Mouse (Mus musculus): ENCODE data around the gene Rgl1. TPM values are rescaled to one million over a fixed set of nuclear protein-coding genes. Genes with fewer than 3 reads are reported as not detected.

Rgl1 gene
- polyA plus RNA-seq, 2 experiments = 5.4 to 8.6 TPM

GRCm38 (mm10) chr1:152589331-152589935, 176.7 kb downstream of the Rgl1 start:
- Histone ChIP-seq H3K36me3 (replicated peaks; ENCODE audit: control insufficient read depth, insufficient read depth, low read depth) (no peaks in the 10 kb centered on the region), H3K4me2 (ENCODE audit: low read depth) (no peak overlapping the region; the same call in 1 of the 2 replicates), H3K27ac (no peak overlapping the region), H3K9ac (replicated peaks) (no peak overlapping the region), H3K27me3 (ENCODE audit: control insufficient read depth, insufficient read depth, low read length) (peaks cover 16% of the 10 kb centered on the region), H3K9me3 (ENCODE audit: control insufficient read depth, low read length) (no peaks in the 10 kb centered on the region), H3K4me3 (ENCODE audit: insufficient read depth in 1 of 2, low read depth in 2 of 2, low read length in 2 of 2) (no peak overlapping the region), H3K4me1 (replicated peaks; ENCODE audit: control insufficient read depth in 2 of 2, insufficient read depth in 2 of 2, low read length in 1 of 2) (peaks cover 37 to 38% of the 10 kb centered on the region in 2 experiments)
- 63% methylated on average over 9 of the region's 9 CpGs for WGBS (ENCODE audit: insufficient replicate concordance)
- no peak for DNase-seq (ENCODE audit: low read depth in 3 of 3, low spot score in 3 of 3)
- TF ChIP-seq EP300 (IDR thresholded peaks at IDR 0.05; ENCODE audit: low read depth) = no peak
- no peak for TF ChIP-seq CTCF (IDR thresholded peaks at IDR 0.05; ENCODE audit: low read depth)
- ATAC-seq (ENCODE audit: insufficient read depth) = no peak

- ATAC-seq (ENCODE audit: insufficient read depth) = no peak
Measured at GRCm38 (mm10) chr1:152587431-152587830, 178.7 kb downstream of the Rgl1 start.

GRCm38 (mm10) chr1:152585385-152585984, 180.7 kb downstream of the Rgl1 start:
- H3K4me1 ChIP-seq (replicated peaks; ENCODE audit: control insufficient read depth in 2 of 2, insufficient read depth in 2 of 2, low read length in 1 of 2) = peaks cover 4 to 10% of the 10 kb centered on the region in 2 experiments
- H3K9ac ChIP-seq (replicated peaks) = no peak overlapping the region
- H3K27me3 ChIP-seq (ENCODE audit: control insufficient read depth, insufficient read depth, low read length) = peaks cover 16% of the 10 kb centered on the region
- H3K4me3 ChIP-seq (ENCODE audit: insufficient read depth in 1 of 2, low read depth in 2 of 2, low read length in 2 of 2) = no peak overlapping the region
- no peak overlapping the region for H3K27ac ChIP-seq
- H3K9me3 ChIP-seq (ENCODE audit: control insufficient read depth, low read length) = no peaks in the 10 kb centered on the region
- H3K36me3 ChIP-seq (replicated peaks; ENCODE audit: control insufficient read depth, insufficient read depth, low read depth) = no peaks in the 10 kb centered on the region
- no peak for ATAC-seq (ENCODE audit: insufficient read depth)
- H3K4me2 ChIP-seq (ENCODE audit: low read depth) = no peak overlapping the region
- TF ChIP-seq CTCF (IDR thresholded peaks at IDR 0.05; ENCODE audit: low read depth) (no peak), EP300 (IDR thresholded peaks at IDR 0.05; ENCODE audit: low read depth) (no peak)
- DNase-seq (ENCODE audit: low read depth in 3 of 3, low spot score in 3 of 3) = no peak
- WGBS (ENCODE audit: insufficient replicate concordance) = 12% methylated on average over 7 of the region's 7 CpGs

More at GRCm38 (mm10) chr1:152587431-152587830, 178.7 kb downstream of the Rgl1 start:
- WGBS (ENCODE audit: insufficient replicate concordance) = 51% methylated on average over 3 of the region's 3 CpGs
- Histone ChIP-seq H3K4me3 (ENCODE audit: insufficient read depth in 1 of 2, low read depth in 2 of 2, low read length in 2 of 2) (no peak overlapping the region), H3K4me1 (replicated peaks; ENCODE audit: control insufficient read depth in 2 of 2, insufficient read depth in 2 of 2, low read length in 1 of 2) (peaks cover 19 to 21% of the 10 kb centered on the region in 2 experiments), H3K9ac (replicated peaks) (no peak overlapping the region), H3K4me2 (ENCODE audit: low read depth) (no peak overlapping the region), H3K9me3 (ENCODE audit: control insufficient read depth, low read length) (no peaks in the 10 kb centered on the region), H3K27ac (no peak overlapping the region), H3K27me3 (ENCODE audit: control insufficient read depth, insufficient read depth, low read length) (peaks cover 16% of the 10 kb centered on the region), H3K36me3 (replicated peaks; ENCODE audit: control insufficient read depth, insufficient read depth, low read depth) (no peaks in the 10 kb centered on the region)
- no peak for DNase-seq (ENCODE audit: low read depth in 3 of 3, low spot score in 3 of 3)
- TF ChIP-seq EP300 (IDR thresholded peaks at IDR 0.05; ENCODE audit: low read depth) (no peak), CTCF (IDR thresholded peaks at IDR 0.05; ENCODE audit: low read depth) (no peak)

- ATAC-seq (ENCODE audit: insufficient read depth) (no peak), DNase-seq (ENCODE audit: low read depth in 3 of 3, low spot score in 3 of 3) (no peak)
- H3K4me1 ChIP-seq (replicated peaks; ENCODE audit: control insufficient read depth in 2 of 2, insufficient read depth in 2 of 2, low read length in 1 of 2) = peaks cover 0 to 8% of the 10 kb centered on the region in 2 experiments; a peak in 2 of 4 replicates
- H3K4me3 ChIP-seq (ENCODE audit: insufficient read depth in 1 of 2, low read depth in 2 of 2, low read length in 2 of 2) = no peak overlapping the region
- TF ChIP-seq CTCF (IDR thresholded peaks at IDR 0.05; ENCODE audit: low read depth) (no peak), EP300 (IDR thresholded peaks at IDR 0.05; ENCODE audit: low read depth) (no peak)
- H3K9ac ChIP-seq (replicated peaks) = no peak overlapping the region
- no peak overlapping the region for H3K4me2 ChIP-seq (ENCODE audit: low read depth)
- H3K27me3 ChIP-seq (ENCODE audit: control insufficient read depth, insufficient read depth, low read length) = peaks cover 16% of the 10 kb centered on the region
- H3K27ac ChIP-seq = no peak overlapping the region
- H3K36me3 ChIP-seq (replicated peaks; ENCODE audit: control insufficient read depth, insufficient read depth, low read depth) = no peaks in the 10 kb centered on the region
- H3K9me3 ChIP-seq (ENCODE audit: control insufficient read depth, low read length) = no peaks in the 10 kb centered on the region
- 33% methylated on average over 8 of the region's 8 CpGs for WGBS (ENCODE audit: insufficient replicate concordance)
Measured at GRCm38 (mm10) chr1:152584933-152585332, 181.2 kb downstream of the Rgl1 start.

GRCm38 (mm10) chr1:152581127-152581905, 184.8 kb downstream of the Rgl1 start:
- Histone ChIP-seq H3K9me3 (ENCODE audit: control insufficient read depth, low read length) (no peaks in the 10 kb centered on the region), H3K27me3 (ENCODE audit: control insufficient read depth, insufficient read depth, low read length) (peaks cover 8% of the 10 kb centered on the region), H3K4me3 (ENCODE audit: insufficient read depth in 1 of 2, low read depth in 2 of 2, low read length in 2 of 2) (no peak overlapping the region), H3K36me3 (replicated peaks; ENCODE audit: control insufficient read depth, insufficient read depth, low read depth) (no peaks in the 10 kb centered on the region), H3K27ac (no peak overlapping the region), H3K4me1 (replicated peaks; ENCODE audit: control insufficient read depth in 2 of 2, insufficient read depth in 2 of 2, low read length in 1 of 2) (peaks cover 0 to 8% of the 10 kb centered on the region in 2 experiments; a peak in 2 of 4 replicates), H3K4me2 (ENCODE audit: low read depth) (no peak overlapping the region), H3K9ac (replicated peaks) (no peak overlapping the region; the same call in 1 of the 2 replicates)
- WGBS (ENCODE audit: insufficient replicate concordance) = 52% methylated on average over 13 of the region's 13 CpGs
- DNase-seq (ENCODE audit: low read depth in 3 of 3, low spot score in 3 of 3) = no peak
- TF ChIP-seq CTCF (IDR thresholded peaks at IDR 0.05; ENCODE audit: low read depth) (no peak), EP300 (IDR thresholded peaks at IDR 0.05; ENCODE audit: low read depth) (no peak)
- ATAC-seq (ENCODE audit: insufficient read depth) = no peak
